Mouse (Mus musculus) cortical plate, adult 2 months (tissue): ENCODE results near the gene Sdc4.

Experiments
- CTCF ChIP-seq: fragments of 200-500 bp; IDR thresholded peaks from 2 replicates; pipeline ENCODE4 v1.5.1; 2011; ENCODE audit warnings: mild to moderate bottlenecking, control low read depth, low read length; ENCODE audit not compliant: insufficient read depth; ENCODE audit errors: extremely low read depth
- POLR2A ChIP-seq: fragments of 200-500 bp; IDR thresholded peaks from 2 replicates; pipeline ENCODE4 v1.6.1; 2011; ENCODE audit warnings: mild to moderate bottlenecking, low read length, control low read depth; ENCODE audit not compliant: insufficient read depth; ENCODE audit errors: extremely low read depth

DNA sequence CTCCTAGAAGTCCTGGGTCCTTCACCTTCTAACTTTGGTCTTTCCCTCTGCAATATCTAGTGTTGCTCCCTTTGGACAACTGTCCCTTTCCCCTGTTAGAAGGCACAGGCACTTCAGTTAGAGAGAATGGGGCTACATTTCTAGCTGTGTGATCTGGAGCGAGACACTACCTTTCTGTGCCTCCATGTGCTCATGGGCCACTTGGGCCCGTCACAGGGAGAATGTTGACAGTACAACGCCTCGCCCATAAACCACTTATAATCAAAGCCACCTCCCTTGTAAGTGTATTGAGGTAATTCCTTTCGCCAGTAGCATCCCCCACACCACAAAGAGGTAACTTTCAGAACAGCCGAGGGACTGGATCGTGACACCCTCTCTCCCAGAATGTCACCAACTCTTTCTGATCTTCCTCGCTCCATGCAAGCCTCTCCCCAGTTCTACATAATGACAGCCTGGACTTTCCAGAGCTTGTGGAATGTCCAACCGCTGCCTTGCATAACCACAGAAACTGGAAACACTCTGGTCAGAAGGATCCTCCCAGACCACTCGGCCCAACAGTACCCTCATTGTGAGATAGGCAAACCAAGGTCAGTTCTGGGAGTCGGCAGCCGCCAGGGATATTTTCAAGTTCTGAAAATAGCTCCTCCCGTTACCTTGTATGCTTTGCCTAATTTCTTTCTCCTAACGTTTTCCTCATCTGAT, 5.8 kb upstream of the Sdc4 start:
- TF ChIP-seq CTCF (no peak), POLR2A (no peak)
